Mouse (Mus musculus) layer of hippocampus, adult 8-10 months (tissue): Measurements from ENCODE around the gene Cyp4v3. TPM values are rescaled to one million over a fixed set of nuclear protein-coding genes. Genes with fewer than 3 reads are reported as not detected.
"Not testable (repeated sequence)": the region's sequence is repeated elsewhere in the genome, so short reads cannot be mapped to it uniquely, and the experiment has no call there.

ENCODE experiments used
- DNase-seq, 2 experiments: peaks; one replicate each; pipeline ENCODE4 v3.0.0; 2022; ENCODE audit warnings: low spot score in 2 of 2
- total RNA-seq, 4 experiments: library from RNA; stranded (reverse); gene quantifications; 2 replicates each; pipeline ENCODE4 v1.2.4; 2022

Gene Cyp4v3
- total RNA-seq: 10 to 100 TPM in 2 of 4 experiments, 1 to 10 TPM in 2; 6.2 to 14.2 (median 8.7) TPM

DNA sequence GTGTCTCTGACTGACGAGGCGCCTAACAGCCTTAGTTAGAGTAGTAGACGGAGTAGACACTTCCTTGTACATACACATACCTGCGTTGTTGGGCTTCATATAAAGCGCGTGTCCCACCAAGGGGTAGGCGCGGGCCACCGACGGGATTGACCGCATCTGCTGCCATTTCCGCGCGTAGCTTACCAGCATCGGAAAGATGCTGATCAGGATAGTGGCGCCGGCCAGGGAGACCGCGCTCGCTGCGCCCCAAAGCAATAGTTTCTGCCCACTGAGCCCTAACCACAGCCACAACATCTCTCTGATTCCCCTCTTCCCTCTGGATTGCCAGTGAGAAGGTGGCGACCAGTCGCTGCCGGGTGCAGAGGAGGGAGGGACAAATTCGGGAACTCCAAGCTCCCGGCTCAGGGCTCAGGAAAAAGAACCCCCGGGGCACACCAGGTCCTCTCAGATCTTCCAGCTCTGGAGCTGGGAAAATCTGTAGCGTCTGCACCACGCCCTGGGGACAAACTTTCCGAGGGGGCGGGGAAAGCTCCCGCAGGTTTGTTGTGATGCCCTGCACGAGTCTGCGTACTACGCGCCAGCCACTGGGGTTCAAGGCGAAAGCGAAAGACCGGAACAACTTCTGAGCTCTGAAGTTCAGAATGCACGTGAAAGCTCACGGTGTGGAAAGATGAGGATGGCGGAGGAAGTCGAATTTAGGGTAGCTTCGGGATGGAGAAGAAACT lies at the start of gene Cyp4v3:
Gene Cyp4v3, minus strand, starts transcription at position 532 of the 725 bp plus-strand sequence.
- peak; percentile 13 to 37 for DNase-seq

GRCm38 (mm10) chr8:45381963-45382347 lies 48.9 kb upstream of the Cyp4v3 start, which contains the start of gene Fam149a:
Fam149a (minus strand) TSS chr8:45382291.
- no peak for DNase-seq

GRCm38 (mm10) chr8:45381075-45381962 lies 48.3 kb upstream of the Cyp4v3 start:
- no peak for DNase-seq

- no peak for DNase-seq
Observed at GRCm38 (mm10) chr8:45380598-45380997, 47.6 kb upstream of the Cyp4v3 start.

GRCm38 (mm10) chr8:45374071-45374470 lies 41.1 kb upstream of the Cyp4v3 start:
- no peak for DNase-seq

DNA sequence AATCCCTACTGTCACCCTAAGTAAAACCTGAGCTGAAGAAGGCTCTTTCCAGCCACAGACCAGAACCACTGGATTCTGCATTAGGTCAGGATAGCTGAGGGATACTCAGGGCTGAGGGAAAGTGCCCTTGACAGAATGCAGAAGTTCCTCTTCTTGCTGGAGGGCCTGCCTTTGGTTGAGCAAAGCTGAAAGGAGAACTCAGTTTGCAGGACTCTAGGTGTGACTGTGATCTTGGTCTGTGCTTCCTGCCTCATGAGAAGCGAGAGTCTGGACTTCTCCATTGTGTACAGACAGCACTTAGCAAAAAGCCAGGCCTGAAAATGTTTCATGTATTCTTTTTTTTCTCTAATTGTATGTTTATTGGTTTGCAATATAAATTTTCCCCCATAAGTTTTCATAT lies 34.1 kb upstream of the Cyp4v3 start:
- DNase-seq: no peak

DNA sequence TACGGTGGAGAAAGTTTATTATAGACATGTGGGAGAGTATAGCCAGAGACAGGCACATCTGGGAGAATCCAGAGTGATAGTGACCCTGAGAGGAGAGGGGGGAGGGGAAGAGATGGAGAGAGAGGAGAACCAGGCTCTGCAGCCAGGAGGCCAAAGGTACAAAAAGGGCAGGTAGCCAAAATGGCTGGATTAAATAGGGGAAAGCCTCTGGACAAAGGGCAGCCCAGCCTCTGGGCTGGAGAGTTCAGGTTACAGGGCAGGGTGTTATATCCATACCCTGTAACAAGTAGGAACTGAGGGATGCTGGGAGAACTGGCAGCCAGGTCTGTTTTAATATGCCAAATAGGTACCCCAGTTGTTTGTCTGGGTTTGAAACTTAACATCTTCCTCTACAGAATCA lies 30.2 kb upstream of the Cyp4v3 start:
- no peak for DNase-seq

DNA sequence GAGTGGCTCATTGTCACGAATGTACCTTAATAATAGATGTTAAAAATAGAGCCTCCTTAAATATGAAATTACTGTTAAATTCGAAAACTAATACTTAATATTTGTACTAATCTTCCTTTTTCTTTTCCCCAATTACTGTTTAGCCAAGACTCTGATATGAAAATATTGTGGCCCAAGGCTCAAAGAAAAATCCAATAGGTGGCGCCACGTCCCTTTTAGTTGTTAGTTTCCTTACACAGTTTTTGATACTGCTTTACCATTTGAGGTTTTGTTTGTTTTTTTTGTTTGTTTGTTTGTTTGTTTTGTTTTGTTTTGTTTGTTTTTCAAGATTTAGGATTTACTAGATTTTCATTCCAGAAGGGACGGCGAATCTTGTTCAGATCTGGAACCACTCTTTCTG lies 29.3 kb upstream of the Cyp4v3 start:
- peak in 1 of 2 experiments; percentile 12 for DNase-seq

DNA sequence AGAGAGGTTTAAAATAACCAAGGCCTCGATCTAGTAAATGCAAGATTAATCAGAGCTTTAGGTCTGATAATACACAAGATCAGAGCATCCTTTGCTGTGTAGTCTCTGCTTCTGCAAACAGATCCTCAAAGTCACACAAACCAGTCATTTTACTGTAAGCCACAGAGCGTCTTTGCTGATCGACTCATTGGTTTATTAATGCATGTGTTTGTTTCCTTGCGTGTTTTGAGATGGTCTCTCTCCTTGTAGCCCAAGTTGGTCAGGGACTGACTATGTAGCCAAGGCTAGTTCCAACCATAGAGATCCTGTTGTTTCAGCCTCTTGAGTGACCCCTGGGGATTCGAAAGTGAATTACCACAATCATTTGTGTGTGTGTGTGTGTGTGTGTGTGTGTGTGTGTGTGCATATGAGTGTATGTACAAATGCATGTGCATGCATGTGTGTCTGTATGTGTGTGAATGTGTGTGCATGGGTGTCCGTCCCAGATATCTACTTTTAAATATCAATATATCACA lies 26.1 kb upstream of the Cyp4v3 start:
- DNase-seq: no peak

DNA sequence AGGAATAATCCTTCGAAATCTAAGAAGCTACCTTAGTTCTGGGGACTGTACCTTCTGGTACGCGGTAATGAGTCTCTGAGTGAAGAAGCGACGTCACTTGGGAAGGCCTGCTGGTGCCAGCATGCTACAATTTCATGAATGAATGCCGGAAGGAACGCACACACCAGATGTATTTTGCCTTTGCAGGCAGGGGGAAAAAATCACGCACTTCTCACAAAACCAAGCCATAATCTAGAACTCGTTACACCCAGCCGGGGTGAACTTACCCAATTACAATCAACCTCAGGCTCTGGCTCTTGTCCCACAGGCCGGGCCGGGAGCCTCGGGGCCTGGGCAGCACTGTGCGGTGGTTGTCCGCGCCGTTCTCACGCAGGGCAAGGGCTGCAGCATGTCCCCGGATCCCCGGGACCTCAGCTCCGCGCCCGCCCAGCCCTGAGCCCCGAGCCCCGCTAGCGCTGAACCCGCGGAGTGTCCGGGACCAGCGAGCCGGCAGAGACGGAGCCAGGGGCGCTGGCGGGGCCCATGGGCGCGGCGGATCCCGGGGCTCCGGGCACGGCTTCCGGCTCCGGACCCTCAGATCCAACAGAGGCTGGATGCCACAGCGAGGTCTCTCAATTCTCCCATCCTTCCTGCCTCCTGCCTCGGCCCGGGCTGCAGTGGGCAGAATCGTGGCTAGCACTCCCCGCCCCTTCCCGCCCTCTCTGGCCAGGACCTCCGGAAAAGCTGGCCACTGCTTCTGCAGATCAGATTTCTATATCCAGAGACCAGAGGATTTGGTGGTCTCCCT lies 25.3 kb upstream of the Cyp4v3 start:
- DNase-seq: peak in 1 of 2 experiments; percentile 39

GRCm38 (mm10) chr8:45355809-45356208 lies 22.8 kb upstream of the Cyp4v3 start:
- no peak for DNase-seq

- DNase-seq: peak in 1 of 2 experiments; percentile 71
Observed at GRCm38 (mm10) chr8:45345031-45345430, 12.0 kb upstream of the Cyp4v3 start.

DNA sequence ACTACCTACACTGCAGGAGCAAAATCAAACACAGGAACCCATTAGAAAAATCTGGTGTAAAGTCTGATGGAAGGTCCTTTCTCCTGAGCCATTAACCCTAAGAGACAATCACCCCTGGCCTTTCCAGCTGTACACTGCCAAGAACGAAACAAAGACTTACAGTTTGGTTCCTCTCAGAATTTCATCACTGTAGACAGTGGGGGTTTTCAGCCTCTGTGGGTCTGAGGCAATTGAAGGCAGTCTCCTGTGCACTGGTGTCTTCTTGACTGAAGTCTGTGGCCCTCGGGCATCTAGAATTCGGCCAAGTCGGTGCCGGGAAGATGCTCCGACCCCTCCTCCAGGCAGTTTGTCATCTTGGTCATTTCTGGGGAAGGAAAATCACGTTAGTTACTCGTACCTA lies 11.3 kb upstream of the Cyp4v3 start:
- DNase-seq: no peak

DNA sequence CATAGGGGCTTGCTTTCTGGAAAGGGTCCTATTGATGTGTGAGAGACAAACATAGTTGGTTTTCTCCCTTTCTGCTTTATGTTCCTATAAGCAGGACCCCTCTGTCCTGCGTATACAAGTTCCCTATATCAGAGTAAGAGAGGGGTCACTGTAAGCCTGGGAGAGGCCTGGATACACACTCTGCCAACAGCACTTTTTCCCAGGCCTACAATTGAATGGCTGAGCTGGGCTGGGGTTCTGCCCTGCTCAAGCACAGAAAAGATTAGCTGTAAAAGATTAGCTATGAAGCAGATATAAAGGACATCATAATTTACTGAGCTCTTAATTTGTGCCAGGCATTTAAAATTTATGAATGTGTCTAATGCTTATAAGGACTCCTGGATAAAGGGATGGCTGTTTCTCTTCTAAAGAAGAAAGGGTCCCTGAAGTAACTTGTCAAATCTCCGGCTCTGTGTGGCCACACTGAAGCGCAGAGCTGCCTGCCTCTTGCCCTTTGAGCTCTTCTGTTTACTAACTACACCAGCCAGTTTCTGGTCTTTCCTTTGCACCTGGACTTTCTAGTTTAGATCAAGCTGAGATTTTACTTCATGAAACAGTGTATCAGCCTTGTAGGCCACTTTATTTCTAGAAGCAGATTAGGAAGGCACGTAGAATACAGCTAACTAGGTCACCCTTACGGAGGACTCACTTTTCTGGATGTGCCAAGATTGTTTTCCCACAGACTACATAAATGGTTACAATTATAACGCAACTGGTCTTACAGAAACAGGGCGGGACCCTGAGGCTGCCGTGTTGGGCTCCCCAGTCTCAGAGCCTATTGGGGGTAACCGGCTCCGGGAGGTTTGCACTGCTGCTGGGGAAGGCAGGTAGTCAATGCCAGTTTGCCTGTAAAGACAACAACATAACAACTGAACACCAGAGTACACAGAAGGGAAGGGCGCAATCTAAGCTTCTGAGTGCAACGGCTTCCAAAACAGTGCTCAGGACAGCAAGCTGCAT lies 8.9 kb upstream of the Cyp4v3 start:
- no peak for DNase-seq

DNA sequence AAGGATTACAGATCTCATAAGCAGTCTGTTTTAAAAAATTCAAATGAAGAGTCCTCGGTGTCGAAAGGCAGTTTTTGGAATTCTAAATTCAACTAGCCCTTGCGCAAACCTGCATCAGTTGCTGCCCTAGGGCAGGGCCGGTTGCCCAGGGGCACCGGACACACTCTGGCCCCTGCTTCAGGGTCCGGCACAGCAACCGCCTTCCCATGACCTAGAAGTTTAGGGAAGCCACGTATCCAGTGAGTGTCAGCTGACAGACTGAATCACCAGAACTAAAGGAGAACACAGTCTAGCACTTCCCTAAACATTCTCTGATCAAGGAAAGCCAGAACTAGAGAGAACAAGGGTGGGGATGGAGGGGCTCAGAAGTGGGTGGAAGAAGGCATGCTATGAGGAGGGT lies 477 bp upstream of the Cyp4v3 start:
- DNase-seq: no peak

GRCm38 (mm10) chr8:45330856-45331255 lies 2.2 kb downstream of the Cyp4v3 start:
- no peak for DNase-seq

- DNase-seq: no peak
Observed at GRCm38 (mm10) chr8:45329206-45329980, 3.6 kb downstream of the Cyp4v3 start.

DNA sequence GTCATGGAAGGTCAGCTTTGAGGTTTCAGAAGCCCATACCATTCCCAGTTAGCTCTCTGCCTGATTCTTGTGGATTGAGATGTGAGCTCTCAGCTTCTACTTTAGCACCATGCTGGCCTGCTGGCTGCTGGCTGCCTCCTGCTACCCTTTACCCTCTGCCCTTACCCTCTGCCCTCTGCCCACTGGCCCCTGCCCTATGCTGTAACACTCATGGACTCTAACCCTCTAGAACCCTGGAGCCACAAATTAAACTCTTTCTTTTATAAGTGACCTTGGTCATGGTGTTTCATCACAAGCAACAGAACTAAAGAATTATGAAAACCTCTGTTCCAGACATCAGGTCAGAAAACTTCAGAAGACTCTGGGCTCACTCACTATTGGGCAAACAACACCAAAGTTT lies 5.9 kb downstream of the Cyp4v3 start:
- not testable (repeated sequence) for DNase-seq

DNA sequence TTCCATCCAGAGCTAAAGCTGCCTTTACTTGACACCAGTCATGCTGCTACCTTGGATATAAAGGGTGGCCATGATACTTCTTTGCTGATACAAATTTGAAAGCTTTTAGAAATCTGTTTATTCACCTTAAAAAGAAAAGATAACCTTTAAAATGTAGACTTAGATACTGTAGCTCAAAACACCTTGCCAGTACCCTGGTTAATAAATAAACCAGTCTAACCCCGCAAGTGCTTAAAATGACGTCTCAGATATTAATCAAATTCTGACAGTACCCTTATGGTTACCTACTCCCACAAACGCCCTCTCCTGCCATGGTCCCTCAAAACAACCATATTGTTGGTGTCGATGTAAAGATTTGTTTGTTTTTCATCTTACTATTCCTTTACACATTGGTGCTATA lies 8.9 kb downstream of the Cyp4v3 start:
- DNase-seq: no peak
